Mouse (Mus musculus) gonadal fat pad, adult 2 months (tissue): ENCODE results near the gene Ctf2. TPM values are rescaled to one million over a fixed set of nuclear protein-coding genes. Genes with fewer than 3 reads are reported as not detected.
A peak's percentile ranks its signal among the peaks of the same experiment; 100 is the strongest.

Experiments
- DNase-seq: peaks from one replicate; pipeline ENCODE4 v3.0.0-alpha.2; 2012; ENCODE audit warnings: low read depth
- polyA plus RNA-seq: library from polyadenylated mRNA; depleted of rRNA; stranded (reverse); fragments of >200 nt; gene quantifications from 2 replicates; pipeline ENCODE4 v1.2.3, GENCODE M21; 2012

The Ctf2 gene
- polyA plus RNA-seq, 1 experiment = not detected

DNA sequence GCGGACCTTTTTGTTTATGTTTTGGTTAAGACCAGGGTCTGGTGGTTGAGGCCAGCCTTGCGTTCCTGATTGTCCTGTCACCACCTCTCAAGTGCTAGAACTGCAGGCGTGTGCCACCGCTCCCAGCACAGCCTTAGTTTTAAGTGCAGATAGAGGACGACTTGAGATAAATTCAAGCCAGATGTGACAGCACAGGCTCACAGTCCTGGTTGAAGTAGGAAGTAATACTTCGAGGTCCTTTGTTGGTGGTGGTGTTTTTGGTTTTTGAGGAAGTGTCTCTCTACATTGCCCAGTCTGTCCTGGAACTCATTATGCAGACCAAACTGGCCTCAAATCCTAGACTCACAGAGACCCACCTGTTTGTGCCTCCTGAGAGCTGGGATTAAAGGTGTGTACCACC, 27.8 kb upstream of the Ctf2 start:
- no peak for DNase-seq

DNA sequence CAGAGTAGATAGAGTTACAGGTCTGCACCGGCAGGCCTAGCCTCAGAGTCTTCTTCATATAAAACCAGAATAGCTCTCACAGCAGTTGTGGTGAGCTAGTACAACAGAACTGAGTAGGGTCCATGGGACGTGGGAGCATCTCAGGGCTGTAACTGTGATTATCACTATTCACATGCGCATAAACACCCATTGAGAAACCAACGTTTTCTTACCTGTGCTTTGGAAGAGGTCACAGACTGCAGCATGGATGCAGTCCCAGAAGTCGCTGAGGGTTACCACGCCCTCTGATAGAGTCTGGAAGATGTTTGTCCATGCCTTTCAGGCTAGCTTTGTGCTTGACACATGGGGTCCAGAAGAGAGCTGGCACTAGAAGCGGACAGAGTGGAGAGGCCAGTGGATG, 21.8 kb upstream of the Ctf2 start:
- DNase-seq = no peak

DNA sequence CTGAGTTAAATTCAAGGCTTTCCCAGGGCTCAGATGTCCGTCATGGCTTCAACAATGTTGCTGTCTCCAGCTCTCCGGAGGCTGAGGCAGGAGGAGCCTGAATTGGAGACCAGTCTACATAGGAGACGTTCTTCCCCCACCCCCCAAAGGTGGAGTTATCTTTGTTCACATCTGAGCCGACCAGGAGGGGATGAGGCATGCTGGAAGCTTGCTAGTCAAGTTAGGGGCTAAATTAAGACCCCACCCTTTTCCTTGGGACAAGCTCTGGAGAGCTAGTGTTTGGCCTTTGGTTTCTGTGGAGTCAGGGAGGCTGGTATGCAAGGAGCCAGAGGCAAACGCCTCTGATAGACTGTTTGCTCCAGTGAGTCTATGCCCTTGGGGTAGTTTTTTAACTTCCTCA, 21.2 kb upstream of the Ctf2 start:
- DNase-seq = no peak

DNA sequence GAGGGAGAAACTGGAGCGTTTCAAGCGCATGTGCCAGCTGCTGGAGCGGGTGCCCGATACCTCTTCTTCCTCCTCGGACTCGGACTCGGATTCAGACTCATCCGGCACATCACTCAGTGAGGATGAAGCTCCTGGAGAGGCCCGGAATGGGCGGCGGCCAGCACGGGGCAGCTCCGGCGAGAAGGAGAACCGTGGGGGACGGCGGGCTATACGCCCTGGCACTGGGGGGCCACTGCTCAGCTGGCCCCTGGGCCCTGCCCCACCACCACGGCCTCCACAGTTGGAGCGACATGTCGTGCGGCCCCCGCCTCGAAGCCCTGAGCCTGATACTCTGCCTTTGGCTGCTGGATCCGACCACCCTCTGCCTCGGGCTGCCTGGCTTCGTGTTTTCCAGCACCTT, 20.1 kb upstream of the Ctf2 start:
- DNase-seq = no peak

DNA sequence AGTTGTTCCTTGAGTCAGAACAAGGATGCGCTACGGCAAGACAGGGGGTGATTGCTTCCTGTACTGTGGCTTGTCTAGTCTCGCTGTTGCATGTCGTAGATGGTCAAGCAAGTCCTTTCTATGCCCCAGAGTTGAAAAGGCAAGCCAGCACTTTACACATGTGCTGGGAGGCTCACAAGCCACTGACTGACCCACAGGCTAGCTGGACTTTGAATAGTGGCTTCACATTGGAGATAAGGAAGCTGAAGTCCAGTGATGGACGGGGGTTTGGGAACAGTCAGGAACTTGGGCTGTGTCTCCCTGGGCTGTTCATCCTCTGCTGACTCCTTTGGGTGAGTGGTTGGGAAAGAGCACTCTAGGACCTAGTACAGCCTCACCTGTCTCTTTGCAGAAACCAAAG, 19.7 kb upstream of the Ctf2 start:
- DNase-seq = no peak

DNA sequence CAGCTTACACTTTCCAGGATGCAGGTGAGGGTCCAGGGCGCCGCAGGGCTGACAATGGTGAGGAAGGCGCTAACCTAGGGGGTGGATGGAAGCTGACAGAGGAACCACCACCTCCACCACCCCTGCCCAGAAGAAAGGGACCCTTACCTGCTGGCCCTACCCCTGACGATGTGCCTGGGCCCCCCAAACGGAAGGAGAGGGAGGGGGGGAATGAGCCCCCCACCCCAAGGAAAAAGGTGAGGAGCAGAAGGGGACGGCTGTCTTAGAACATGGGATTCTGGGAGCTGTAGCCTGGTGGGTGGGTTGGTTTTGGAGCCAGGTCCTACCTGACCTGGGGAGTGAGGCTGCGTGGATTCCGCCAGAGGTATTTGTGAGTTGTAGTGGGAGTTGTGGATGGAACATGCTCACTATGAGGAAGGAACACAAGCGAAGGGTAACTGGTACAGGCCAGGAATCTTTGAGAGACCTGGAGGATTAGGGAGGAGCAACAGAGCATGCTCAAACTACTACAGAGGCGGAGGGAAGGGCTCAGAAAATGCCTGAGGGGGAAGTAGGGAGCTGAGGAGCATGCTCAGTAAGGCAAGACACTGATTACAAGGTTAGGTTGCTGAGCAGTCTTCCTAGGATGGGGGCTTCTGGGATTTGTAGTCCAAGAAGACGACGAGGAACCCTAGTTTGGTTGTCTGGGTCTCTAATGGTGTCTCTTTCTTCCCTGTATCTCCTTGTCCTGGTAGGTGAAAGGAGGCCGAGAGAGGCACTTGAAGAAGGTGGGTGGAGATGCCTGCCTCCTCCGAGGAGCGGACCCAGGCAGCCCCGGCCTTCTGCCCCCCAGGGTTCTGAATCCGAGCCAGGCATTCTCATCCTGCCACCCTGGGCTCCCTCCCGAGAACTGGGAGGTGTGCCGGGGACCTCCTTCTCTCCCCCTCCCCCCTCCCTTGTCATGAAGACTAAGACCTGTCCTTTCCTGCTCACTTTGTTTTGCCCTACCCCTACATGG, 18.5 kb upstream of the Ctf2 start:
- DNase-seq = no peak

DNA sequence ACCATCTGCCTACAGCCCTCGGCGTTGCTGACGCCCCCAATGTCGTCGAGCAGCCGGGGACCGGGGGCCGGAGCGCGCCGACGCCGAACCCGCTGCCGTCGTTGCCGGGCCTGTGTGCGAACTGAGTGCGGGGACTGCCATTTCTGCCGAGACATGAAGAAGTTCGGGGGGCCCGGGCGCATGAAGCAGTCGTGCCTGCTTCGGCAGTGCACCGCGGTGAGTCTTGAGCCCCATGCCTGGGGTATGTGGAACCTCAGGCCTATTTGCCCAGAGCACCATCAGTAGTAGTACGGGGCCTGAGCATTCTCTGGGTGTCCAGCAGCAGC, 16.2 kb upstream of the Ctf2 start:
- no peak for DNase-seq

DNA sequence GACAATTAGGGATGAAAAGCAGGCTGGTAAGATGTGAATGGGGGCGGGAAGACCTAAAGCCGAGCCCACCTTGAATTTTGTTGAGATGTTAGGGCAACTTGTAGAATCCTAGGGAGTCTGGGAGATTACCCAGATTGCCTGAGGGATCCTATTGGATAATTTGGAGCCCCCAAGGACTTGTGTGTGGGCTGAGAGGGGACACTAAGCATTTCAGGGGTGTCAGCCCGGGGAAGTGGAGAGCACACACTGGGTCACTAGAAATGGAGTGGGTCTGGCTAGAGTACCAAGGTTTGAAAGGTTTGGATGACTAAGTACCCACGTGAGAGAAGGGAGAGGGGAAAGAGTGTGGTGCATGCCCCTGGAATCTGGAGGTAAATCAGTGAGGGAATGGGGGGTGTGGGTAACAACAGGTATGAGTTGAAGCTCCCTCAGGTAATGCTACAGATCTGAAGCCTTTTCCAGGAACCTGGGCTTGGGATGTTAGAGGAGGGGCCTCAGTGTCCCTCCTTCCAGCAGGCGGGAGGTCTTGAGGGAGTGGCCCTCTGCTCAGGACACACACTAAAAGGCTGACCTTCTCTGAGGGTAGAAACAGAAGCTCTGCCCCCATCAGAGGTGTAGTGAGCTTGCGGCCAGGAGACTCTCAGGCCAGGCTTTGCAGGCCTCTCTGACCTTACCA, 15.7 kb upstream of the Ctf2 start:
- DNase-seq = no peak

DNA sequence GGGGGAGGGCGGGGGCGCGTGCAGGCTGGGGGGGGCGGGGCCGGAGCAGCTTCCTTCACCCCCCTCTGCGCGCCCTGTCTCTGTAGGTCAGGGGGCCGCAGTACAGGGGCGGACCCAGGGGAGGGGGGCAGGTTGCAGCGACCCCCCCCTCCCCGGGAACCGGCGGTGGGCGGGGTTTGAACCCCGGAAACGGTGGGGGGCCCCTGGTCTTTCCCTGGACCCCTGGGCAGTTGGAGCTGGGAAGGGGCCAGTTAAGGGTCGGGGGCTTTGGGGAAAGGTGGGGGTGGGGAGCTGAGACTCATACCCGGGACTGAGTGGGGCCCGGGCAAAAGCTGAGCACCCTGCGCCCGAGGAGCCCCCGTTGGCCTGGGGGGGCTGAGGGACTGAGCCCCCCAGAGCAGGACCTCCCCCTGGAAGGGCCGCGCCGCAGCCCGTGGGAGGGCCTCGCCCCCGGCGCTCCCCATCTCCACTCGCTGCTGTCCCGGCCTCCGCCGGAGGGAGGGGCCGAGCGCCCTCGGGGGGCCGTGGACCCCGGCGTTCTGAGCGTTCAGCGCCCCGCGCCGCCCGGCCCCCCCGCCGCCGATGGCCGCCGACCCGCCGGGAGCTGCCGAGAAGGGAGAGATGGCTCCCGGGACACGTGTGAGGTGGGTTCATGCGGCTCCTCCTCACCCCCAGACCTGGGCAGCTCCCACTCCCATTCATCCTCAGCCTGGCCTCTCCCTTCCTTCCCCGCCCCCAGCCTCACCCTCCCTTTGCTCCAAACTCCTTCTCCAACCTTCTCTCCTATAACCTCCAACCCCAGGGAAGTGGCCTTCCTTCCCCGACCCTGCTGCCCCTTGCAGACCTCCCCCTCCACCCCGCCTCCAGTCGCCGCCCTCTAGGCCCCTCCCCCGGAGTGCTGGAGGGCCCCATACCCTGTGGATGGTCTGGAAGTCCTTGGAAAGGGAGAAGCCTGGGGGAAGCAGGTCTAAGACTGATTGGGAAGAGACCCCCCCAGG, 14.8 kb upstream of the Ctf2 start:
- no peak for DNase-seq

DNA sequence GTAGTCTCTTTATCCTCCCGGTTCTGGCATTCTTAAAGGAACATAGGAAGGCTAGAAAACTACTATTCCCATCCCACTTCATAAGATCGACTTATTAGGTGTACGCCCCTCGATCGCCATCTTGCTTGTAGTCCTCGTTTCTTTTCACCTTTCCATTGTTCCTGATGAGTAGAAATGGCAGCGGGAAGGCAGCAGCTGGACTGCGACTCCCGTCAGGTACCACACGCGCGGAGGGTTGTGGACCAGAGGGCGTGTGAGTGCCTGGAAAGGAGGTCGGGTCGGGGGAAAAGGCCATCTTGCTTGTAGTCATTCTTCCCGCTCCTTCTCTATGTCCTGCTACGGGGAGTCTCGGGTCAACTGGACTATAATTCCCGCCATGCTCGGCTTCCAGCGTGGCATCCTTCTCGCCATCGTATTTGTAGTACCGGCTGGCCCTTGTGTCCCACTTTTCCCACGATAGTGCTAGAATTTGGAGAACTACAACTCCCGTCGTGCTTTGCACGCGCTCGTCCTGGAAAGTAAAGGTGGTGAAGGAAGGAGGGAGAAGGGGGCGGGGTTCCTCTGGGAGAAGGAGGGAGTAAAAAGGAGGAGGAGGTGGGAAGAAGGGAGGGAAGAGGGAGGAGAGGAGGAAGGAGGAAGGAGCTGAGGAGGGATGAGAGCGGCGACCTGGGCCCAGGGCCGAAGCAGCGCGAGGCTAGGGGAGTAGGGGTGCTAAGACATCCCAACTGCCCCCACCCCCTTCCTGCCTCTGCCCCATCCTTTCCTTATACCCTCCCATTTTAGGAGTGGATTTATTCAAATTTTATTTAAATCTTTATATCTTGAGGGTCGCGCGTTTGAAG, 13.9 kb upstream of the Ctf2 start:
- DNase-seq = peak; percentile 99

DNA sequence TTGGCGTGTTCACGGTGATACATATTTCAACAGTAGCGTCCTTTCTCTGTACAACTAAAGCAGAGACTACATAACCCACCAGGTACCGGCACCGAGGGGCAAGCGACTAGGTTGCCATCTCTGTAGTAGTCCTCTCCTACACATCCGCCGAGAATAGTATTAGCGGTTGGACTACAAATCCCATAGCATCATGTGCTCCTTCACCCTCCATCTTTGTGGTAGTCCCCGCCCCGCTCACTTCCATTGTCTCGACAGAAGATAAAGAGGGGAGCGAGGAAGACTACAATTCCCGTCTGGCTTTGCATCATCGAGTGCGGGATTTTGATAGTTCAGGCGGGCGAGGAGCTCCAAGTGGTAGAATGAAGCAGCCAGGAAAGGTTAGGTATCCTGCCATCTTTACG, 13.3 kb upstream of the Ctf2 start:
- peak; percentile 98 for DNase-seq

DNA sequence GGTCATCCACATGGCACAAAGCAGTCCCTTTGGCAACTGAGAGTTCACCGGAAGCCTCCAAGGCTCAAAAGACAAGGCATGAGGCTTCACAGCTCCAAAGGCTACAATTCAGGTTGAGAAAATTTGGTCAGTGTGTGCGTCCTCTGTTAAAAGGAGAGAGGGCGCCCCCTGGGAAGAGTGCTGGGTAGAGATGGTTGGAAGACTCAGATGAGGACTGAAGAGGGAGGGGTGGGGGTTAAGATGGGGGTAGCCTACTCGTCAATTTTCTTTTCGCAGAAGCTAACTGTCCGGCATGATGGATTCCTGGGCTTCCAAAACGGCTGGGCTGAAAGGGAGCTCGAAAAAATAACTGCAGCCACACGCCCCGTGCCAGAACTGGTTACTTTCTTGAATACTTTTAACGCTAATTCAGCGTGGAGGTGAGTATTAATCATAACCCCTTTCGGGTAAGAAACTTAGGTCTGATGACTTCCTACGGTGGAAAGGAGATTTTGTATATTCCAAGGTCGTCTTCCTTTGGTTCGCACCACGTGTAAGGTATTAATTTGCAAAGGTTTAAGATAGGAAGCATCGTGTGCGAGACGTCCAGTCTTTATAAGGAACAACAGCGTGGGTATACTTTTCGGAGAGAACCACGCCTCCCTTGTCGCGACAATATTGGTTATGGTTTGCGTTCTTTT, 12.5 kb upstream of the Ctf2 start, which contains the start of gene Fbxl19:
Fbxl19 (plus strand) TSS at position 178 of the 680 bp plus-strand sequence.
- DNase-seq = no peak

DNA sequence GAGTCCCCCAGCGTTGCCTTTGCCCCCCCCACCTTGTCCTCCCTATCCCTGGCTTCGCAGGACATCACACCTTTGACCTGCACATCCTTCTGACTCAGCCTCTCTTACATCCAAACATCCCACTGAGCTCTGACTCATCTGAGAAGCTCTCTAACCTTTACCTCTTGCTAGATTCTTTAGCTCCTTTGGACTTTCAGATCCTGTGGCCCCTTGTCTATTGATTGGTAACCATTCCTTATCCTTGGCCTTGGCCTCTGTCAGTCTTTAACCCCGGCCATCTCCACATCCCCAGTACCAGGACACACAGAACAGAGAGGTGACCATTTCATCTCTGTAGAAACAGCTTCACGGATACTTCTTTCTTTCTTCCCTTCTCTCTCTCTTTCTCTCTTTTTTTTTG, 1.8 kb downstream of the Ctf2 start:
- no peak for DNase-seq

DNA sequence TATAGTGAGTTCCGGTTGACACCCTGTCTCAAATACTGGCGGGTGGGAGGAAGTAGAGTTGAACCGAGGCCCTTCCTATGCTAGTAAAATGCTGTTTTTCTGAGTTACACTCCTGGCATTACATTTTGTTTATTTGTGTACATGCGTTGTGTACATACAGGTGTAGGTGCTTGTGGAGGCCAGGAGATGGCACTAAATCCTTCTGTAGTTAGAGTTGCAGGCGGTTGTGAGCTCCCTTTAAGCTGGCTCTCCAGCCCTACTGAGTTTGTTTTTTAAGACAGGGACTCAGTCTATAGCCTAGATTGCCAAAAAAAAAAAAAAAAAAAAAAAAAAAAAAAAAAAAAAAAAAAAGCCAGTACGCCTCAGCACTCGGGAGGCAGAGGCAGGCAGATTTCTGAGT, 4.1 kb downstream of the Ctf2 start:
- no peak for DNase-seq

DNA sequence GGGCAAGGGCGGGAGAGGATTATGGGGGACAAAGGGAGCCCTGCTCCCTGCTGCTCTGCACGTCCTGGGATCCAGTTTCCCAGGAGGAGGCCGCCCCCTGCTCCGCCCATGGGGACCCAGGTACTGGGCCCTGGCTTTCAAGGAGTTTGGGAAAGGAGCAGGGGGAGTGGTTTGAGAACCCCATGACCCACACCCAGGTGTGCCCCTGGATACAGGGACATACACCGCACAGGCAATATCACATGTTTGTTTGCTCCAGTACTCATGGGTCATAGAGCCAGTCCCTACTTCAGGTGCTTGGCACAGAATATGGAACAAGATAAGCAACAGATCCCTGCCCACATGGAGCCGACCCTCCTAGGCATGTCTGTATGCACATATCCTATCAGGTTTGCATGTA, 6.0 kb downstream of the Ctf2 start:
- no peak for DNase-seq

DNA sequence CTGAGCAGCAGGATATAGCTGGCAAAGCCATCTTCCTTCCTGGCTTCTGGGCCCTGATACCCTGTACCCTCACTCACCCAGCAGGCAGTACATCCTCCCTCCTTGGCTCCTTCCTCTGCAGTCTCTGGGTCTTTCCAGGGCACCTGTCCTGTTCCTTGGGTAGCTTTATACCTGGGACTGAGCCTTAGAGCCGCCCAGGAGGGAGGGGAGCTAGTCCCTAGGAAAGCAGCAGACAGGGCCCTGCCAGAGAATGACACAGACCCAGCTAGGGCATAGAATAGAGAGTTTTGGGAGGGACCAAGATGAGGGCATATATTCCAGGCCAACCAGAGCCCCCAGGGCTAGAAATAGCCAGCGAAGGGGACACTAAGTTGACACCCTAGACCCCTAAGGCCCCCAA, 6.5 kb downstream of the Ctf2 start:
- DNase-seq = no peak

DNA sequence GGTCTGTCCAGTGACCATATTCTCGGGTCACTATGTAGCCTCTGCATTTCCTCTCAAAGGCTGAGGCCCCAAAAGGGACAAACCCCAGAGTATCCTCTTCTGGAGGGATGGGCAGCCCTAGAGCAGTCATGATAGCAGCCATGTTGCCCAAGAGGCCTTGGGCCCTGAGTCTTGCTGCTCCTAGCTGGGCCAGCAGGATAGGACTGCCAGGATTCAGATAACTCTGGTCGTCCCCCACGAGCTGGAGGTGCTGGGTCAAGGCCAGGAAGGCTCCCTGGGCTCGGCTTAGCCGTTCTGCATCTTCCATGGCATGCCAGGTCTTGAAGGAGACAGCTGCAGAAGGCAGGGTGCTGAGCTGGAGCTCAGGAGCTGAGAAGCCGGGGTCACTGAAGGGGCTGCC, 12.7 kb downstream of the Ctf2 start:
- DNase-seq = no peak

DNA sequence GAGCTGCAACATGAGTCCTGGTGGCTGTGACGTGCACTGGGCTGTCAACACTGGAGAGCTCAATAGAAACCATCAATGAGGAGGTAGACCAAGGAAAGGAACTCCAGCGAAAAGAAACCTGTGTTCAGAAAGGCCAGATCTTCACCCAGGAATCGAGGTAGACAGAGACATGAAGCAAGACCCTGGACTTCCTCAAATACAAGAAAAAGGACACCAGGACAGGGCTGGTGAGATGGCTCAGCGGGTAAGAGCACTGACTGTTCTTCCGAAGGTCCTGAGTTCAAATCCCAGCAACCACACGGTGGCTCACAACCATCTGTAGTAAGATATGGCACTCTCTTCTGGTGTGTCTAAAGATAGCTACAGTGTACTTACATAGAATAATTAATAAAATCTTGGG, 13.6 kb downstream of the Ctf2 start:
- no peak for DNase-seq

DNA sequence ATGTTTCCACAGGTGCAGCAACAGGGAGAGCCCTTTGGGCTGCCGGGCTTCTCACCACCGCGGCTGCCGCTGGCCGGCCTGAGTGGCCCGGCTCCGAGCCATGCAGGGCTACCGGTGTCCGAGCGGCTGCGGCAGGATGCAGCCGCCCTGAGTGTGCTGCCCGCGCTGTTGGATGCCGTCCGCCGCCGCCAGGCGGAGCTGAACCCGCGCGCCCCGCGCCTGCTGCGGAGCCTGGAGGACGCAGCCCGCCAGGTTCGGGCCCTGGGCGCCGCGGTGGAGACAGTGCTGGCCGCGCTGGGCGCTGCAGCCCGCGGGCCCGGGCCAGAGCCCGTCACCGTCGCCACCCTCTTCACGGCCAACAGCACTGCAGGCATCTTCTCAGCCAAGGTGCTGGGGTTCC, 15.0 kb downstream of the Ctf2 start:
- no peak for DNase-seq

DNA sequence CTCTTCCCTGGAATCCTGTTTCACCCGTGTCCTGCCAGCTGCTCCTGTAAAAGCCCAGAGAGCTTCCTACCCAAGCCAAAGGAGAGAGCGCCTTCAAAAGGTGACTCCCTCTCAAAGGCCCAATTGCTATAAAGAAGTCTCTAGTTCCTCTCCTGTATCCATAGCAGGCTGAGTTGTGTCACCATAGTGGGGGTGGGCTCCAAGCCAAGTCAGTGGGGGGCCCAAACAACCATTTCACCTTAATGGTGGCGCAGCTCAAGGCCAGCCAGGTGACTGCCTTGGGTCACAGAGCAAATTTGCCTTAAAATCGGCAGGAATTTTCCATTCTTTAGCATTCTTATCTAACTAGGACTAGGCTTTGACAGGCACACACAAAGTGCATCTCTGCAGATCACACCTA, 17.1 kb downstream of the Ctf2 start:
- no peak for DNase-seq
